Mouse (Mus musculus) brain, embryonic 14.5 days (tissue): Measurements from ENCODE around the gene Immp2l.

Experiments used
- CTCF ChIP-seq: fragments of 200-500 bp; IDR thresholded peaks from 2 replicates; pipeline ENCODE4 v1.5.1; 2012; ENCODE audit warnings: inconsistent platforms, mild to moderate bottlenecking, moderate library complexity, borderline replicate concordance; ENCODE audit not compliant: insufficient read depth, insufficient read length; ENCODE audit errors: extremely low read depth
- POLR2A ChIP-seq: fragments of 200-500 bp; IDR thresholded peaks from 2 replicates; pipeline ENCODE4 v1.6.1; 2012; ENCODE audit warnings: mild to moderate bottlenecking, inconsistent platforms, borderline replicate concordance; ENCODE audit not compliant: poor library complexity, insufficient read depth, insufficient read length, severe bottlenecking; ENCODE audit errors: extremely low read depth

DNA sequence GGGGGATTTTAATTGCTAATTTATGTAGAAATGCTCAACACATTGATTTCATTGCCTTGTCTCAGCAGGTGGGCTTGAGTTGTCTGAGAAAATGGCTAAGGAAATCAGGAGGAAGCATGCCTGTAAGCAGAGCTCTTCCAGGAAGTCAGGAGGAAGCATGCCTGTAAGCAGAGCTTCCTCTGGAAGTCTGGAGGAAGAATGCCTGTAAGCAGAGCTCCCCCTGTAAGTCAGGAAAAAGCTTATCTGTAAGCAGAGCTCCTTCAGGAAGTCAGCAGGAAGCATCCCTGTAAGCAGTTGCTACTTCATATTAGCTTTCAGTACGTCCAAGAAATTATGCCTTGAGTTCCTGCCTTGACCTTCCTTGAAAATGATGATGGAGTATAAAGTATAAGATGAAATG lies 191.3 kb downstream of the Immp2l start:
- no peak for TF ChIP-seq POLR2A
- no peak for TF ChIP-seq CTCF
